Mouse (Mus musculus) CD4-positive, CD25-positive, alpha-beta regulatory T cell (primary cell): ENCODE results near the gene Ms4a5. TPM values are rescaled to one million over a fixed set of nuclear protein-coding genes. Genes with fewer than 3 reads are reported as not detected.

Source experiments
- polyA plus RNA-seq: library from polyadenylated mRNA; unstranded; fragments of 100-300 nt; shearing (Covaris generic); gene quantifications from one replicate; pipeline ENCODE4 v1.2.1, GENCODE M21; 2017

Ms4a5 gene
- polyA plus RNA-seq, result not detected

GRCm38 (mm10) chr19:11283773-11284172, at the start of gene Ms4a5:
TSS of gene Ms4a5 (minus strand) at chr19:11283873.

GRCm38 (mm10) chr19:11314354-11314753, 30.7 kb upstream of the Ms4a5 start, which contains the start of gene Ms4a14:
TSS of gene Ms4a14 (minus strand) at chr19:11314454.

DNA sequence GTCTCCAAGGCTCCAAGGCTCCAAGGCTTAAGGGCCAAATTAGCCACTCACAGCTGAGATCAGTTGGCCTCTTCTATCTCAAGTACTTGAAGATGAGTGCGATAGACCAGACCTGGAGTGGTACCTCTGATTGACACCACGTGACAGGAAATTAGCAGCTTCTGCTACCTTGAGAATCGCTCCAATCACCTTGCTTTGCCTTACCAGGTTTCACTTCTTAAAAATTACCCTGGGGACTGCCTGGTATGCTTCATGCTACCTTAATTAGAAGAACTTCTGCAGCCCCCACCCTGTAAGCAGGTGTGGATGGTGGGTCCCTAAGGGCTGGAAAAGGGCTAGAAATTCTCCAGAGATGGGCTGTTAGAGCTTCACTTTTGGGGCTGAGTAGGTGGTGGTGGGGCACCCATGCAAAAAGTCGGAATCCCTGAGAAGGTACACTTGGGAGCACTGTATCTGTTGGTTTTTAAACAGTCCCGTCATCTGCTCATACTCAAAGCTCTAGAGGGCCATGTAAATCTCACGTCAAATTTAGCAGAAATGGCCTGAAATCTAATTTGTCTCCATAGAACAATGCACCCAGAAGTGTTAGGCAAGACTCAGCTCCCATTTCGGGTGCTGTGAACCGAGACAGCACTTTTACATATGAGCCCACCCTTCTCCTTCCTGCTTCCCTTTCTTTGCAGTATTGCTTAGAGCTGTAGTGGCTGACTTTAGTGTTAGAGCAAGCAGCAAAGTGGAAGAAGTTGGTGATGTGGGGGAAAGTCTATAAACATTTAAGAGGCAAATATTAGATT, 17.4 kb downstream of the Ms4a5 start, which contains the start of gene Ms4a1:
Gene Ms4a1, minus strand, starts transcription at position 190 of the 794 bp plus-strand sequence.

GRCm38 (mm10) chr19:11232348-11232747, 51.3 kb downstream of the Ms4a5 start, which contains the start of gene Ms4a12:
TSS of gene Ms4a12 (minus strand) at chr19:11232448.

Other genes starting within 250 kb of the Ms4a5 start
- gene Ms4a8a, start 202.8 kb downstream of the Ms4a5 start, polyA plus RNA-seq, result 0.37 TPM
- not detected for gene 1700017D01Rik, start 153.0 kb downstream of the Ms4a5 start, polyA plus RNA-seq
- not detected for gene 1700025F22Rik, start 118.6 kb downstream of the Ms4a5 start, polyA plus RNA-seq
- not detected for gene Ms4a13, start 87.1 kb downstream of the Ms4a5 start, polyA plus RNA-seq
- not detected for gene Ms4a12, start 51.4 kb downstream of the Ms4a5 start, polyA plus RNA-seq
- gene Ms4a1, start 17.6 kb downstream of the Ms4a5 start, polyA plus RNA-seq, result 2.6 TPM
- 0.07 TPM for gene Ms4a14, start 30.6 kb upstream of the Ms4a5 start, polyA plus RNA-seq
- gene Ms4a7, start 52.3 kb upstream of the Ms4a5 start, polyA plus RNA-seq, result 0.28 TPM
- gene Ms4a4a, start 91.7 kb upstream of the Ms4a5 start, polyA plus RNA-seq, result 1.1 TPM
- 88.3 TPM for gene Ms4a4c, start 120.9 kb upstream of the Ms4a5 start, polyA plus RNA-seq
- 3,157 TPM for gene Ms4a4b, start 159.7 kb upstream of the Ms4a5 start, polyA plus RNA-seq
- gene Ms4a6c, start 185.5 kb upstream of the Ms4a5 start, polyA plus RNA-seq, result 11.8 TPM
- 403 TPM for gene Gm8369, start 202.1 kb upstream of the Ms4a5 start, polyA plus RNA-seq
- 932 TPM for gene Ms4a6b, start 232.6 kb upstream of the Ms4a5 start, polyA plus RNA-seq